Mouse (Mus musculus) intestine, embryonic 15.5 days (tissue): Measurements from ENCODE around the gene Mypn. TPM values are rescaled to one million over a fixed set of nuclear protein-coding genes. Genes with fewer than 3 reads are reported as not detected.

Experiments
- ATAC-seq: fragments of 200-750 bp; cut with Nextera tagmentation; 2 replicates; pipeline ENCODE4 v1.8.0; 2017; ENCODE audit warnings: moderate TSS enrichment, moderate library complexity
- H3K27ac ChIP-seq: fragments of 300-500 bp; sonication (generic); 2 replicates; pipeline ENCODE4 v1.5.1; 2015; ENCODE audit warnings: mild to moderate bottlenecking, inconsistent platforms
- H3K27me3 ChIP-seq: fragments of 300-500 bp; sonication (generic); replicated peaks from 2 replicates; pipeline ENCODE4 v1.6.1; 2015; ENCODE audit warnings: inconsistent platforms
- H3K36me3 ChIP-seq: fragments of 300-500 bp; sonication (generic); 2 replicates; pipeline ENCODE4 v1.6.1; 2015; ENCODE audit warnings: inconsistent platforms
- H3K4me1 ChIP-seq: fragments of 300-500 bp; sonication (generic); replicated peaks from 2 replicates; pipeline ENCODE4 v1.6.1; 2015; ENCODE audit warnings: inconsistent platforms
- H3K4me2 ChIP-seq: fragments of 300-500 bp; sonication (generic); replicated peaks from 2 replicates; pipeline ENCODE4 v1.6.1; 2015; ENCODE audit warnings: mild to moderate bottlenecking, inconsistent platforms
- H3K4me3 ChIP-seq: fragments of 300-500 bp; sonication (generic); replicated peaks from 2 replicates; pipeline ENCODE4 v1.5.1; 2015; ENCODE audit warnings: inconsistent platforms
- H3K9ac ChIP-seq: fragments of 300-500 bp; sonication (generic); 2 replicates; pipeline ENCODE4 v1.6.1; 2015; ENCODE audit warnings: inconsistent platforms
- H3K9me3 ChIP-seq: fragments of 300-500 bp; sonication (generic); 2 replicates; pipeline ENCODE4 v1.6.1; 2016; ENCODE audit warnings: inconsistent platforms
- WGBS: fragments of 180-500 bp; shearing (Covaris S2); methylation state at CpG from one replicate; pipeline ENCODE4 v1.1.7; 2015; 5-methylcytosine and 5-hydroxymethylcytosine counted together
- polyA plus RNA-seq: library from polyadenylated mRNA; unstranded; fragments of >200 nt; fragmentation: Nextera tagmentation; extraction: Ambion mirVana; gene quantifications from 2 replicates; pipeline ENCODE4 v1.2.1, GENCODE M21; 2015

Gene Mypn
- polyA plus RNA-seq, 1 experiment from 2014 or later, result 0.08 TPM

DNA sequence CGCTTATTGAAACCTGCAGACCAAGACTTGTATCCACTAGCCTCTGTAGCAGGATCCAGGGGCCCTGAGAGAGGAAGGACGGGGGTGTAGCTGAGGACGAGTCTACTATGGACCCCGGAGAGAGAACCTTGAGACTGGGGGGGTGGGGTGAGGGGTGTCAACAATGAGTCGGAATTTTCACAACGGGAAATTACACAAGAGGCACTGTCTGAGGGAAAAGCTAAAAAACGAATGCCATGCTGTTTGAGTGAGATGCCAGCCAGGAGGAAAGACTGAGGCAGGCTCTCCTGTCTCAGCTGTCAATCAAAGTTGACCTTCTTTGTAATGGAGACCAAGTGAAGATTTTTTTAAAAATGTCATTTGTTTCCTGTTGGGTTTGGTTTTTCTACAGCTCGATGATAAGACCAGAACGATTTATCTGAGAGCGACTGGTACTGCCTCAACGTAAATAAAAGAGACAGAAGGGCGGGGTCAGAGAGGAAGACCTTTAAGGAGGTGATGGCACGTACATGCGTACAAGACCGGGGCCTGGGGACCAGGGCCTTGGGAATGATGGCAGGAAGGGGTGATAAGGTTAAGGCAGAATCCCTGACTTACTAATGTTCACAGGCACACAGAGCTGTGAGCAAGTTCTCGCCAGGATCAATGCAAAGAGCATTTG is 37.9 kb downstream of the Mypn start:
- Histone ChIP-seq H3K4me2 (no peak overlapping the region), H3K36me3 (no peaks in the 10 kb centered on the region), H3K4me1 (no peaks in the 10 kb centered on the region), H3K27me3 (no peaks in the 10 kb centered on the region), H3K4me3 (no peak overlapping the region), H3K9me3 (no peaks in the 10 kb centered on the region), H3K27ac (no peak overlapping the region), H3K9ac (no peak overlapping the region)
- ATAC-seq, result no peak
- 61% methylated on average over 16 of the region's 16 CpGs for WGBS

DNA sequence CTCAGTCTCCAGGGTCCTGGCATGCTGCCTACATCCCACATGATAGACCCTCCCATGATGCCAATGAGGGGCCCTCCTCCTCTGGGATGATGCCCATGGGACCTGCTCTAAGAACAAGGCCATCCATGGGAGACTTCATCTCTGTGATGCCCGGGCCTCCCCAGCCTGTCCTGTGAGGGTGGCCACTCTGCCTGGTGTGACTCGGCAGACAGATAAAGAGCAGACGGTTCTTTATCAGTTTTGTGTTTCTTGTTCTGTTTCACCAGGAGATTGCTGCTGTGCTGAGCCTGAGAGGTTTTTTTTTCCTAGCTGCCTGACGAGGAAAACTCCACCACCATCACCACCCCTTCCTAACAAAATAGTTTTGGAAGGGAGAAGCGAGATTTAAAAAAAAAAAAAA is 42.5 kb downstream of the Mypn start:
- H3K27me3 ChIP-seq, result no peaks in the 10 kb centered on the region
- H3K9me3 ChIP-seq, result no peaks in the 10 kb centered on the region
- 52% methylated on average over 5 of the region's 5 CpGs for WGBS
- no peak overlapping the region for H3K27ac ChIP-seq
- H3K4me1 ChIP-seq, result no peaks in the 10 kb centered on the region
- H3K4me2 ChIP-seq, result no peak overlapping the region
- H3K36me3 ChIP-seq, result no peaks in the 10 kb centered on the region
- no peak overlapping the region for H3K4me3 ChIP-seq
- no peak overlapping the region for H3K9ac ChIP-seq
- no peak for ATAC-seq

GRCm38 (mm10) chr10:63160671-63161070 is 43.1 kb downstream of the Mypn start:
- WGBS, result 63% methylated on average over 12 of the region's 12 CpGs
- ATAC-seq, result no peak
- Histone ChIP-seq H3K4me1 (no peaks in the 10 kb centered on the region), H3K4me2 (no peak overlapping the region), H3K9me3 (no peaks in the 10 kb centered on the region), H3K9ac (no peak overlapping the region), H3K27me3 (no peaks in the 10 kb centered on the region), H3K27ac (no peak overlapping the region), H3K4me3 (no peak overlapping the region), H3K36me3 (no peaks in the 10 kb centered on the region)

- WGBS, result 50% methylated on average over 13 of the region's 13 CpGs
- ATAC-seq, result peak; percentile 92
- Histone ChIP-seq H3K9me3 (no peaks in the 10 kb centered on the region), H3K27ac (no peak overlapping the region), H3K9ac (no peak overlapping the region), H3K27me3 (no peaks in the 10 kb centered on the region), H3K4me2 (no peak overlapping the region), H3K4me1 (no peaks in the 10 kb centered on the region), H3K36me3 (no peaks in the 10 kb centered on the region), H3K4me3 (no peak overlapping the region)
These were observed 45.6 kb downstream of the Mypn start for GRCm38 (mm10) chr10:63158191-63158590.

DNA sequence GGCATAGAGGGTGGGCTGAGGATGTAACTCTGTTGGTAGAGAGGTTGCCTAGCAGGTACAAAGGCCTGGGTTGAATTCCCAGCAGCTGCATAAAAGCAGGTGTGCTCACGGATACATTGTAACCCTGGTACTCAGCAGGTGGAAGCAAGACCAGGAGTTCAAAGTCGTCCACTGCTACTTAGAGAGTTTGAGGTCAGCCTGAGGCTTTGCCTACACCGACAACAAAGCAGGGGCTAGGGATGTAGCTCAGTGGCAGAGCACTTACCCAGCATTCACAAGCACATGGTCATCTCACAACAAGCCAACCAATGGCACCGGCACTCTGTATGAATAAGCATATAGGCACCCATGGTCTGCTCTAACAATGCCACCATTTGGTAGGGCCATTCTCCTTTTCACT is 46.3 kb downstream of the Mypn start:
- Histone ChIP-seq H3K36me3 (no peaks in the 10 kb centered on the region), H3K4me2 (no peak overlapping the region), H3K9me3 (no peaks in the 10 kb centered on the region), H3K4me3 (no peak overlapping the region), H3K27ac (no peak overlapping the region), H3K4me1 (no peaks in the 10 kb centered on the region), H3K27me3 (no peaks in the 10 kb centered on the region), H3K9ac (no peak overlapping the region)
- no peak for ATAC-seq
- WGBS, result 85% methylated on average over 4 of the region's 4 CpGs

- no peaks in the 10 kb centered on the region for H3K9me3 ChIP-seq
- H3K4me3 ChIP-seq, result no peak overlapping the region
- H3K9ac ChIP-seq, result no peak overlapping the region
- WGBS, result 47% methylated on average over 4 of the region's 4 CpGs
- no peaks in the 10 kb centered on the region for H3K27me3 ChIP-seq
- H3K27ac ChIP-seq, result no peak overlapping the region
- no peak for ATAC-seq
- no peaks in the 10 kb centered on the region for H3K4me1 ChIP-seq
- H3K36me3 ChIP-seq, result no peaks in the 10 kb centered on the region
- no peak overlapping the region for H3K4me2 ChIP-seq
These were observed 46.8 kb downstream of the Mypn start for GRCm38 (mm10) chr10:63156919-63157318.

DNA sequence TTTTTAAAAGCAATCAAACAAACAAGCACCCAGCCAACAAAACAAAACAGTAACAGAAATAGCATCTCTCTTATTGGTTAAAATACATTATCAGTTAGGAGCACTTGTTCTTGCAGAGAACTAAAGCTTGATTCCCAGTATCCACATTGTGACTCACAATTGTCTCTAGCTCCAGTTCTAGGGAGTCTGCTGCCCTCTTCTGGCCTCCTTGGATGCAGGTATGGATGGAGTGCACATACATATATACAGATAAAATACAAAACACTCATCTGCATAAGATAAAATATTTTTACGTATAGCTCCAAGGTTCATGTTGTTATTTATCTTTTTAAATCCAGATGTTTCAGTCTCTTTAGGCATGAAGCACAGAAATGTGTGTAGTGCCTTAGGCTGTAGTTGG is 47.4 kb downstream of the Mypn start:
- Histone ChIP-seq H3K4me2 (no peak overlapping the region), H3K9ac (no peak overlapping the region), H3K4me1 (no peaks in the 10 kb centered on the region), H3K27ac (no peak overlapping the region), H3K27me3 (no peaks in the 10 kb centered on the region), H3K36me3 (no peaks in the 10 kb centered on the region), H3K4me3 (no peak overlapping the region), H3K9me3 (no peaks in the 10 kb centered on the region)
- WGBS, result 98% methylated on average over 1 of the region's 1 CpGs
- no peak for ATAC-seq

DNA sequence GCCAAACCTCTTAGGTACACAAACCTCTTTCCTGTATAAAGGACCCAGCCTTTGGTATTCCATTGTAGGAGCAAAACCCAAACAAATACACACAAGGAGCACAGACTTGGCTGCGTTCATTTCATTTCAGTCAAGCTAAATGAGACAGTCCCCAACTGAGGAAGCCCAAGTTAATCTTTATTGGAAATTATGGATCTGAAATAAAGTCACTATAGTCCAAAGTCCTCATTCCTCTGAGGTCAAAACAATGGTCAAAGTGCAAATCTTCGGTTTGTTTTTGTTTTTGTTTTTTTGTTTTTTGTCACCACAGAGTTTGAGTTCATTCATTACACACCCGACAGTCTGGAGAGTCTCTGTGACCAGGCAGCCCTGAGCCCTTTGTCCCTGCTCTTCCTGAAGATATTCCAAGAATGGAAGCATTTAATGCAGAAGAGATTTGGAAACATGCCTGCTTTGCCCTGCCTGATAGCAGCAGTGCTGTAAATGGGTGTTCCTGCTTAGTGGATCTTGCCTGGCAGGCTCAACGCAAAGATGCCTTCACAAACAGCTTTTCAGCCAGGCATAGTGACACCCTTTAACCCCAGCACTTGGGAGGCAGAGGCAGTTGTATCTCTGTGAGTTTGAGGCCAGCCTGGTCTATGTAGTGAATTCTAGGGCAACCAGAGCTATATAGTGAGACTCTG is 47.9 kb downstream of the Mypn start:
- no peaks in the 10 kb centered on the region for H3K4me1 ChIP-seq
- H3K27me3 ChIP-seq, result no peaks in the 10 kb centered on the region
- 72% methylated on average over 4 of the region's 4 CpGs for WGBS
- no peak overlapping the region for H3K9ac ChIP-seq
- no peaks in the 10 kb centered on the region for H3K9me3 ChIP-seq
- no peak overlapping the region for H3K27ac ChIP-seq
- no peaks in the 10 kb centered on the region for H3K36me3 ChIP-seq
- ATAC-seq, result no peak
- H3K4me3 ChIP-seq, result no peak overlapping the region
- H3K4me2 ChIP-seq, result no peak overlapping the region

DNA sequence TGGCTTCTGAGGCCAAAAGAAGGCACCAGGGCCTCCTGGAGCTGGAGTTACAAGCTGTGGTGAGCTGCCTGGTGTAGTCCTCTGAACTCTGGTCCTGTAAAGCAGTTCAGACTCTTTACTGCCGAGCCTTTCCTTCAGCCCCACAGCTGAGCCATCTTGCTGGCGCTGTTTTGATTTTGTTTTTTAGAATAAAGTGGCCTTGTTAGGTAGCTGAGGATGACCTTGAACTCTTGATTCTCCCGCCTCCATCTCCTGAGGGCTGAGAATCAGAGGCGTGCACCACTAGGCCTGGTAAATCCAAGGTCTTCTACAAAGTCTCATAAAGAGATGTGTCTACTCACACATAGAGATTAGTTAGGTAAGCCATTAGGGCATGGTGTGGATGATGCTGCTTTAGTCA is 49.0 kb downstream of the Mypn start:
- no peak for ATAC-seq
- H3K4me3 ChIP-seq, result no peak overlapping the region
- no peaks in the 10 kb centered on the region for H3K9me3 ChIP-seq
- no peaks in the 10 kb centered on the region for H3K27me3 ChIP-seq
- no peak overlapping the region for H3K4me2 ChIP-seq
- H3K36me3 ChIP-seq, result no peaks in the 10 kb centered on the region
- H3K9ac ChIP-seq, result no peak overlapping the region
- H3K4me1 ChIP-seq, result no peaks in the 10 kb centered on the region
- no peak overlapping the region for H3K27ac ChIP-seq
- WGBS, result 91% methylated on average over 4 of the region's 4 CpGs

DNA sequence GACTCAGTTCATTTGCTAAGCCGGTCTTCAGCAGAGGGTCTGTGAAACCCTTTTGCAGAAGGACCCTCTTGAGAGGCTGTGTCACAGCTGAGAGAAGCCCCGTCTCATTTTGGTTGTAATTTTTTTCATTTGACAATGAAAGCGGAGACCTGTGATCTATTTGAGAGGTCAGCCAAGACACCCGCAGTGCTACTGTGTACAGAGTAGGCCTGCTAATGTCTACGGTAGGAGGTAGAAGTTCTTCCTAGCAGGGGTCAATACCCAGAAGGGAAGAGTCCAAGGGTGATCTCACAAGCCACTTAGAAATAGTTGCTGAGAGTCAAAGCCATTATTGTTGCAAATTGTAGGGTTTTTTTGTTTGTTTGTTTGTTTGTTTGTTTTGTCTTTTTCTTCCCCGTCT is 49.5 kb downstream of the Mypn start:
- no peaks in the 10 kb centered on the region for H3K4me1 ChIP-seq
- no peaks in the 10 kb centered on the region for H3K9me3 ChIP-seq
- no peaks in the 10 kb centered on the region for H3K36me3 ChIP-seq
- H3K4me3 ChIP-seq, result no peak overlapping the region
- WGBS, result 80% methylated on average over 6 of the region's 6 CpGs
- no peak overlapping the region for H3K27ac ChIP-seq
- no peak overlapping the region for H3K9ac ChIP-seq
- no peak for ATAC-seq
- no peak overlapping the region for H3K4me2 ChIP-seq
- H3K27me3 ChIP-seq, result no peaks in the 10 kb centered on the region

GRCm38 (mm10) chr10:63153563-63153962 is 50.2 kb downstream of the Mypn start:
- 38% methylated on average over 3 of the region's 3 CpGs for whole genome bisulfite sequencing
- no peaks in the 10 kb centered on the region for H3K36me3 ChIP-seq
- H3K4me1 ChIP-seq, result no peaks in the 10 kb centered on the region
- H3K9me3 ChIP-seq, result no peaks in the 10 kb centered on the region
- no peak overlapping the region for H3K4me3 ChIP-seq
- no peak overlapping the region for H3K27ac ChIP-seq
- ATAC-seq, result no peak
- no peak overlapping the region for H3K4me2 ChIP-seq
- no peak overlapping the region for H3K9ac ChIP-seq
- H3K27me3 ChIP-seq, result no peaks in the 10 kb centered on the region

- Histone ChIP-seq H3K27ac (no peak overlapping the region), H3K36me3 (no peaks in the 10 kb centered on the region), H3K9ac (no peak overlapping the region), H3K4me1 (no peaks in the 10 kb centered on the region), H3K4me2 (no peak overlapping the region), H3K27me3 (no peaks in the 10 kb centered on the region), H3K4me3 (no peak overlapping the region), H3K9me3 (no peaks in the 10 kb centered on the region)
- no peak for ATAC-seq
These were observed 51.4 kb downstream of the Mypn start for GRCm38 (mm10) chr10:63152358-63152757.

- Histone ChIP-seq H3K4me2 (no peak overlapping the region), H3K4me3 (no peak overlapping the region), H3K36me3 (no peaks in the 10 kb centered on the region), H3K4me1 (no peaks in the 10 kb centered on the region), H3K27ac (no peak overlapping the region), H3K9me3 (no peaks in the 10 kb centered on the region), H3K27me3 (no peaks in the 10 kb centered on the region), H3K9ac (no peak overlapping the region)
- ATAC-seq, result peak; percentile 55; the same call in 1 of the 2 replicates
- 61% methylated on average over 13 of the region's 13 CpGs for WGBS
These were observed 61.1 kb downstream of the Mypn start for GRCm38 (mm10) chr10:63142660-63143059.
